Mouse (Mus musculus) 3T3-L1 (cell line): ENCODE measurements around the gene Cntd1.
"Not testable (repeated sequence)": the region's sequence is repeated elsewhere in the genome, so short reads cannot be mapped to it uniquely, and the experiment has no call there.

ENCODE experiments used
- DNase-seq: peaks from one replicate; pipeline ENCODE4 v3.0.0-alpha.2; 2015; ENCODE audit warnings: low read depth, low spot score

Gene Cntd1

GRCm38 (mm10) chr11:101330371-101330924 is 51.6 kb downstream of the Cntd1 start, which contains the start of gene Aoc3:
Gene Aoc3 (plus strand): TSS chr11:101330605.
- DNase-seq = peak; percentile 94

GRCm38 (mm10) chr11:101330961-101331360 is 52.1 kb downstream of the Cntd1 start:
- DNase-seq = not testable (repeated sequence)

- DNase-seq = no peak
These were observed 53.7 kb downstream of the Cntd1 start for GRCm38 (mm10) chr11:101332537-101332936.

GRCm38 (mm10) chr11:101334023-101334422 is 55.2 kb downstream of the Cntd1 start:
- DNase-seq = no peak

- DNase-seq = no peak
These were observed 55.7 kb downstream of the Cntd1 start for GRCm38 (mm10) chr11:101334516-101334915.

- no peak for DNase-seq
These were observed 56.9 kb downstream of the Cntd1 start for GRCm38 (mm10) chr11:101335685-101336084.

GRCm38 (mm10) chr11:101338123-101338760 is 59.4 kb downstream of the Cntd1 start:
- DNase-seq = peak; percentile 44
